Mouse (Mus musculus) mature B cell (primary cell): ENCODE measurements around the gene Med27.

Source experiments
- in situ Hi-C: fragments of 300-500 bp; cut with MboI; formaldehyde crosslinking; loops from 2 replicates; pipeline ENCODE4 v1.14.3; 2019

Med27 gene

DNA sequence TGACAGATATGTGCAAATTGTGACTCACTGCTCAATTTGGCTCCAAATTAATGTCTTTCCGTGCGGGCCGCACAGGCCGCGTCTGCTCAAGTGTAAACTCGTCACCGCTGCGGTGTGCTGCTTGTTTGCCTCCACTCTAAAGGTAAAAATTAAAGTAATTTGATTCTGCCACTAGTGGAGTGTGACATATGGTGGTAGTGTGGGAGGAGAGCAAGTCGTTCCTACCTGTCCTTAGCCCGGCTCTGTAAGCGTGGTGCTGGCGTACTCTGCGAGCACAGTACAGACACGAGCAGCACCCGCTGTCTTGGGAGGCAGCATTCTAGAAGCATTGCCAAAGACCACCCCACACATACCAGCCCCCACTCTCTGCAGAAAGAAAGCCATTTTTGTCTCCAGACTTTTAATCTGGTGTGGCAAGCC is 121.9 kb downstream of the Med27 start:
- in situ Hi-C loops: no loop called here

DNA sequence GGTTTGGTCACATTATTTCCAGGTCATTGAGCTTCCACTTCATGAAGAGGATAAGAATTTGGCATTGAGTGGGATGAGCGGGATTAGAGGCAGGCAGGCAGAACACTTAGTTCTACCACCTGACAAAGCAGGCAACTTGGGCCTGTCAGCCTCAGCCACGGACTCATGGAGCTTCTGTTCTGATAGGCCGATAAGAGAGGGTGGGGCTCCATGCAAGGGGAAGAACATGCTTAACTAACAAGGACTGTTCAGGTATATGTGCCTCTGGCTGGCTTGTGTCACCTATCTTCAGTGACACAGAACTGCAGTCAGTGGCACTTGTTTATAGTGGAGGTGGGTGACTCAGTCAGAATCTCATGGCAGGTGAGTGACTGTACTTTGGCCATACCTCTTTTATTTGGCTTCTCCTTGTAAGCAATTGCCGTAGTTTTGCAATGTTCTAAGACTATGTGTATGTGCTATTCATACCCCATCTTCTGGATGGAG is 126.4 kb downstream of the Med27 start:
- in situ Hi-C loops: no loop called here

- in situ Hi-C loops: no loop called here
Observed at GRCm38 (mm10) chr2:29473907-29474306, 127.3 kb downstream of the Med27 start.

DNA sequence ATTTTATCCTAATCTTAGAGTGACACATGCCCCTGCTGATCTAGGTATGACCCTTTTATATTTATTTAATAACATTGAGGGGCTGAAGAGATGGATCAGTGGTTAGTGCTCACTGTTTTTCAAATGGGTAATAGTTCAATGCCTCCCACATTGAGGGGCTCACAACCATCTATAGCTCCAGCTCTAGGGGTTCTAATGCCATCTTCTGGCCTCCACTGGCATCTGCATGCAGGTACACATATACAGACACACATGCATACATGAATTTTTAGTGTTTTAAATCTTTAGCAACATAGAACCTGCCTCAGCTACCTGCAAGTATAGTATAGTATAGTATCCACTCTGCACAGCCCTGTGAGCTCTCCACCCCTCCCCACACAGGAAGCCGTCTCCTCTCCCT is 130.1 kb downstream of the Med27 start:
- in situ Hi-C loops: no loop called here

DNA sequence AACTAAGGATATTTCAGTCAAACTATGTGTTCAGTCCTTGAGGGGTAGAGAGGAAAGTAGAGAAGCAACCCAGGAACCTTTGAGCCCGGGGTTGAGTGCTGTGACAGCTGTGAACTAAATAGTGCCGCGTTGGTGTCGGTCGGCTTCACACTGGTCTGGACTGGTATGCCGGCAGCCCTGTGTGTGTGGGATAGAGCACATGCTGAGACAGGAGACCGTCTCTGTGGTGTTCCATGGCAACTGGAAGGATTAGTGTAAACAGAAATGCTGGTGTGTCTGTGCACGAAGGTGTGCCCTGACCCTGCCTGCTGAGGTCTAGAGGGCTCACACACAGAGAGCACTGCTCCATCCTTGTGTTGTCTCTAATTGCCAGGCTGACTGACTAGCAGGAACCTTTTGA is 135.2 kb downstream of the Med27 start:
- in situ Hi-C loops: no loop called here

GRCm38 (mm10) chr2:29482979-29483718 is 136.5 kb downstream of the Med27 start:
- in situ Hi-C loops: no loop called here

- in situ Hi-C loops: no loop called here
Observed at GRCm38 (mm10) chr2:29485519-29485918, 138.9 kb downstream of the Med27 start.

DNA sequence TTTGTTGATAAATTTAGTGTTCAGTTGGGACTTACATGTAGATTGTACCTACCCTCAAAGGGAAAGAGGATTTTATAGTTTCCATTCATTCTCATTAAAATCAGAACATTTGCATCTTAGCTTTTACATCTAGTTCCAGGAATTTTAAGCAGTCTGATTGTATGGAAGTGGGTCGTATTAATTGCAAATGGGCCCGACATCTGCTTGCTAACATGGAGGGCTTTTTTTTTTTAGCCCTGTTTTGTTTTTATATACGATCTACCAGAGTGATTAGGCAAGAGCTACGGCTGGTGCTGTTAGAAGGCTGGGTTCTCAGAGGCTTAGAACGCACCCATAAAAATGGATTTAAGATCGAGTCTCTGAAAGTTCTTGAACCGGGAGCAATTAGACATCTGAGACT is 139.9 kb downstream of the Med27 start:
- in situ Hi-C loops: no loop called here

DNA sequence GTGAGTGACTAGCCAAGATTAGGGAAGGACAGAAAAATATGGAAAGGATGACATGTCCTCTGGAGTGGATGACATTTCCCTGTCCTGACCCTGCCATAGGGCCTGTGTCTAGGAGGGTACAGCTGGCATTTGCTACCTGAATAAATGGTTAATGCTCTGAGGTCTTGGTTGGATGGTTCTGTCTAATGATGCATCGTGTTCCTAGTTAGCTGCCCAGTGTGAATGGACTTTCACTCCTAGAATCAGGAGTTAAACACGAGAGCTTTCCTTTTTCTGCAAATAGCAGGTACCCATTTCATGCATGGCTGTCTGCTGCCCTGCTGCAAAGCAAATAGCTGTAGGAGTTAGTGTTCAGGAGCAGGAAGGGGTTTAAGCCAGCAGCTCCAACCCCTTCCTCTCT is 141.0 kb downstream of the Med27 start:
- in situ Hi-C loops: no loop called here

DNA sequence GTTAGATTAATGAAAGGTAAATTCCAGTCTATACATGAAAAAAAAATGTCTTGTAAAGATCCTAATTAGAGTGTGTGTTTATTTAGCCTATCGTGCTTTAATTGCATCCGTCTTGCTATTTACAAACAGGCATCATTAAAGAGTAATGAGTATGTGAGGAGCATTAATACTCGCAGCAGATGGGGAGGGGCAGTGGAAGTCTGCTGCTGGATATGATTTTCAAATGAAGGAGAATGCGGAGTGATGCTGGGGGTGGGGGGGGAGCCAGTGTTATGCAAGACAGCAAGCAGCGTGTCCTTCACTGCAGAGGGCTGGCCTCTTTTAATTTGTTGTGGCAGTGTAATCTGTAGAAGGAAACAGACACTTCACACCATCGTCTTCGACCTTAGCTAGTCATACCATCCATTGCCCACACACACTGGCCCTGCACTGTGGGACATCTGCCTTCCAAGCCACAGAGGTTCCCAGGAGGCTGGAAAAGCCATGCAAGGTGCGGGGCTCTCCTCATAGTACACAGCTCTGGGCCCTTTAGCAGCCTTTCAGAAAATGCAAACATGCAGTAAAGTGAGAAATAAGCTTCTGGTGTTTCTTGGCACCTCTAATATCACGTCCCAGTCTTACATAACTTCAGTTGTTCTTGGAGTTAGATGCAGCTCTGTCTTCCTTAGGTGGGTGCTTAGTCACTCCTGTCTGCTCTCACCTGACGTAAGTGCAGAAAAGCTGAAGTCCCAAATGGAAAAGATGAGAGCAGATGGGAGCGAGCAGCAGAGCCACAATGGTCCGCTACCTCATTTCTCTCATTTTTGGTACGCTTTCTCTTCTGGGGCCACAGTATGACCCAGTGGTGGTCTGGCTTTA is 142.0 kb downstream of the Med27 start:
- in situ Hi-C loops: no loop called here

GRCm38 (mm10) chr2:29491656-29492055 is 145.0 kb downstream of the Med27 start:
- in situ Hi-C loops: no loop called here

- in situ Hi-C loops: no loop called here
Observed at GRCm38 (mm10) chr2:29493396-29494031, 146.9 kb downstream of the Med27 start.

DNA sequence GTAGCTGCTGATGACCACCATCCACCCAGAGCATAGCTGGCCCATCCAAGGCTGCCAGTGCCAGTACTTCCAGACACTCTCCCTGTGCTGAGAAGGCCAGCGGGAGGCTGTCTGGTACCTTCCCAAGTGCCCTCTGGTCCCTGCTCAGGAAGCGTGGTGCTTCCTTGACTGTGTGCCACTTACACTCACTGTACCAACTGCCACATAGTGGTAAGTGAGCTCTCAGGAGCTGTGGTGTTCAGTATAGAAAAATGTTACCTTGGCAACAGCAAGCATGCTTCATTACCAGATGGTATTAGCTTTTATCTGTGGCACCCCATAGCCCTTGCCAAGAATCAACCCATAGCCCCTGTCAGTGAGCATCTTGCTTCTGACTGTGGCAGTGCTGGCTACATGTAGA is 148.7 kb downstream of the Med27 start:
- in situ Hi-C loops: no loop called here

DNA sequence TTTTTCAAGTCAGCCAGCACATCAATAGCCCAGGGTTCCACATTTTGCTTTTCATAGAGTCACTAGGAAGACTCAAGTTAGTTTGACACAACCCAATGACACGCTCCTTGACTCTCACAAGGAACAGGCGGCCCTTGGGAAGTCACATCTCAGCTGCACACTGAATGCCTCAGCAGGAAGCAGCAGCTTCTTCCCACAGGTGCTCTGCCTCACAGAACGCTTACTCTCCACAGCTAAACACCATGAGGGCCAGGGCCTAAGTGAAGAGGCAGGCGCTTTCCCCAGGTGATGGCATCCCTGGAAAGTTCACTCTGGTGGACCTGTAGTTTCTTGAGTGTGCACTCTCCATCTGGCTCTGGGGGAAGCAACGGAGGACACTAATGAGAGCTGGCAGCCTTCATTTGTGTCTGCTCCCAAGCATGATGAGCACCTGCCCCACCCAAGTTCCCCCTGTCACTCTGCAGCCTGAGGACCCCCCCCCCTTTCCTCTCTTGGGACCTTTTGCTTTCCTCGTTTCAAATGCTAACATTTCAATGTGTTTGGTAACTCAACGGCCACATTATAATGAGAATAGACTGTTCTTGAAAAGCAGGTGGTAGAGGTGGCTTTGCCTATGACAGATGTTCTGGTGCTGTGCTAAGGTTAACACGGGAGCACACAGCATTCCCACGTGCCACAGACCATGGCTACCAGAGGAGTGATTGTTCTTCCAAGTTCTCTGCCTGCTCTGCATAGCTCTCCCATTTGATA is 154.2 kb downstream of the Med27 start:
- in situ Hi-C loops: no loop called here

DNA sequence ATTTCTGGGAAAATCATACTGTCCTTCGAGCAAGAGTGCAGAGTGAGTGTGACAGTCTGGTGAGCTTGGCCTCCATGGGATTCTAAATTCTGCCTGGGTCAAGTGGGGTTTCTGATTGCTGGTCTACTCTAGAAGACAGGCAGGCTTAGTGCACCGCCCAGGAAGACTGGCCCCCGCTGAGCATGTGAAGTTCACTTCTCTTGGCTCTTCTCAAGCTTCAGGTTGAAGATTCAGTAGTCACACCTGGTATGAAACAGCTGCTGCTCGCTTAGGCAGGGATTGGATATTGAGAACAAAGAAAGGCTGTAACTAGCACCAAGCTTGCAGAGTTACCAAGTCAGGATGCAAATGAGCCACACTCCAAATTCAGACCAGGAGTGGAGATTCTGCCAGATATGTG is 154.8 kb downstream of the Med27 start:
- in situ Hi-C loops: no loop called here

GRCm38 (mm10) chr2:29504848-29505247 is 158.2 kb downstream of the Med27 start:
- in situ Hi-C loops: no loop called here

DNA sequence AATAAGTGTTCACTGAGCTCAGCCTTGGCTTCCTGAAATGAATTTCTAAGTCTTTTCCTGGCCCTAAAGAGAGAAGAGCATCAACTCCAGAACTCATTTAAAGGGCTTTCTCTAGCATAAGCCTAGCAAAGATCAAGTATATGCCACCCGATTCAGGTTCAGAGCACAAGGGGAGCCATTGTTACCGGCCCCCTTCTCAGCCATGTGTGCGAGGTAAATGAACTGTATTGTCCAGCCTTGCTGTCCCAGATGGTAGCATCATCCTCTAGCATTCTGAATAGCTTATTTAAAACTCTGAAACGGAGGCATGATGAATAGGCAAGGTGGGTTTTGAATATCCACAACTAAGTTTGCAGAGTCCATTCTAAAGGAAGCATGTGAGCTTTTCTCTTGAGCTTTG is 159.8 kb downstream of the Med27 start:
- in situ Hi-C loops: no loop called here

DNA sequence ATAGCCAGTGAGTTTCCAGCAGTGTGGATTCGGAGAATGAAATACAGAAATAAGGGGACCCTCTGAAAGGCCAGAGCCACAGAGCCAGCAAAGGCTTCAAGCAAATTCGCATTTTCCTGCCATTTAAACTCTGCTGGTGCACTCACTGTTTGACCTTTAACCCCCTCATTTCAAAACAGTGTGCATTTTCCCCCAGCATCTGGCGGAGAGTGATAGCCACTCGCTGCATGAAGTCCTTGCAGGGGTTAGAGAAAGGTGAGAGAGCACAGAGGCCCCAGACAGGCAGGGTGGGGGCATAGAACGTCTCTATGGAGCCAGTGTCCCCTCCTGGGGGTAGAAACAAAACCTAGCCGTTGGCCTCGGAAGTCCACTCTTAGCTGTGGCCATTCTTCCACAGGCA is 166.5 kb downstream of the Med27 start:
- in situ Hi-C loops: no loop called here

DNA sequence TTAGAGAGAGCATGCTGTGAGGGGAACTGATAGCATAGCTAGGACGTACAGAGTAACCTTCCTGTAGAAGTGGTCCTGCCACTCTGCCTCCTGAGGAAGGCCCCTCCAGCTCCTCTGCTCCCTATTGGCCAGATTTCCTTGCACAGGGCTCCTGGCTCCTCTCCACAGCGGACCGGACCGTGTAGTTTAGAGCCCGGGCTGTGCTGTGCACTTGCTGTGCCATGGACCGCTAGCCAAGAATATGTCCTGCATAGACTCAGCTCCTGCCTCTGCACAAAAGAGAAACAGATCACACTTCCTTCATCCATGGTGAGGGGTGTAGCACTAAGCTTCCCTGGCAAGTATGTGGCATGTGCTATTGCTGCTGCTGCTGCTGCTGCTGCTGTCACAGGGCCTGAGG is 168.2 kb downstream of the Med27 start:
- in situ Hi-C loops: no loop called here

GRCm38 (mm10) chr2:29515831-29516447 is 169.3 kb downstream of the Med27 start:
- in situ Hi-C loops: no loop called here

DNA sequence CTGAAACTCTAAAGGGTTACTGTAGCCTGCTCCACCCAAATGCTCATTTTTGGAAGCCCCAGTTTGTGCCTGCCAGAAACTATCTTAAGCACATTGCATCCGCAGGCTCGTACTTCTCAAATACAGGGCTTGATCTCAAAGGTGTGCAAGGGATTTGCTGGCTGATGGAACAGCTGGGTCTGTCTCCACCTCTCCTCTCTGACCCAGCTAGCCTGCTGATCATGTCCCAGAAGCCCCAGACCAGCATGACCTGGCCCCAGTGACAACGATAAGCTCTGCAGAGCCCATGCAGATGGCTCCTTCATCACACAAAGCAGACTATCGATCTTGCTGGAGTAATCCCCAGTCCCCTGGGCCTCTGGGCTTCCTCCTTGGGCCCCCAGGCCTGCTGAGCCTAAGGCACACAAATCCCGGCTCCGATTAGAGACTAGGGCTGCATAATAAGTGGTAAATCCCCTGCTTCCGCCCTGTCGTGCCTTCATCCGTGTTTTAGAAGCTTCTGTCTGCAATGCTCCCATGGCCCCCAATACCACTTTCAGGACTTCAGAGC is 170.1 kb downstream of the Med27 start:
- in situ Hi-C loops: no loop called here
